ENCODE assay signal across 8 mouse cellular contexts in genomic region chr17:45403207-45403606, GRCm38 (mm10). TPM values are rescaled to one million over a fixed set of nuclear protein-coding genes. Genes with fewer than 3 reads are reported as not detected.
DNase-seq lines count a peak whose midpoint lies in the region; ATAC-seq and TF ChIP-seq lines count a peak whose summit lies in the region.

No protein-coding gene starts in this region.

- in situ Hi-C loops in Patski (cut with MboI; ENCODE audit: low pct_unique_long_range_greater_than_20kb), result no loop called here

- POLR2A ChIA-PET in Patski (lab: Charles Lee), result interaction anchor here (0.7 kb wide), 1 partner anchor 1118 kb away, joined by 5 read pairs; no protein-coding TSS in a partner anchor

- H3K9ac ChIP-seq in liver, embryonic 11.5 days (ENCODE audit: low read depth, low read length), result no peak overlapping the region

- H3K4me3 ChIP-seq in liver, embryonic 11.5 days (ENCODE audit: low read depth, low read length), result no peak overlapping the region

- TF ChIP-seq CTCF in Patski (IDR thresholded peaks at IDR 0.05), result peak; percentile 69

- H3K4me1 ChIP-seq in liver, embryonic 11.5 days (replicated peaks; ENCODE audit: control insufficient read depth, insufficient read depth, low read length), result no peaks in the 10 kb centered on the region

- peaks cover 29% of the 10 kb centered on the region for H3K36me3 ChIP-seq in liver, embryonic 11.5 days (ENCODE audit: control insufficient read depth, insufficient read depth, low read length)

- DNase-seq in liver (peak; percentile 30), Patski (ENCODE audit: low read depth, low spot score) (peak; percentile 10)
- DNase-seq in liver, embryonic 11.5 days (ENCODE audit: low spot score), result no peak
- DNase-seq in cerebellum, postnatal 36 days, result peak; percentile 16 to 60
- peak; percentile 39 to 46 for DNase-seq in heart, postnatal 36 days
- DNase-seq in layer of hippocampus, postnatal 10 days (ENCODE audit: low spot score in 2 of 2), result peak; percentile 67 to 74
- DNase-seq in ovary, adult 18-20 months (ENCODE audit: low spot score), result no peak

- intact Hi-C loops in heart, postnatal 36 days (cut with DNase I), result loop anchor here (2.0 to 10.0 kb wide), 2 partner anchors 28 to 948 kb away; no protein-coding TSS in a partner anchor

- no peak overlapping the region for H3K27ac ChIP-seq in liver, embryonic 11.5 days (ENCODE audit: low read depth, low read length)

- H3K9me3 ChIP-seq in liver, embryonic 11.5 days (ENCODE audit: control insufficient read depth, low read length), result no peaks in the 10 kb centered on the region

- no peak for ATAC-seq in liver, embryonic 11.5 days (replicated peaks; ENCODE audit: low FRiP score)
- ATAC-seq in Patski, result no peak
- peak; percentile 70; the same call in 1 of the 2 replicates for ATAC-seq in monocyte, adult 5-6 weeks (replicated peaks; ENCODE audit: insufficient number of reproducible peaks, low FRiP score, low TSS enrichment, poor library complexity, severe bottlenecking)

- CTCF ChIA-PET in Patski (lab: Charles Lee), result interaction anchor here (1.0 to 3.1 kb wide), 6 partner anchors 9 to 29 kb away, joined by 3 to 14 read pairs (median 4); no protein-coding TSS in a partner anchor

- H3K27me3 ChIP-seq in liver, embryonic 11.5 days (replicated peaks; ENCODE audit: control insufficient read depth, insufficient read depth, low read length), result no peaks in the 10 kb centered on the region
- no peaks in the 10 kb centered on the region for H3K27me3 ChIP-seq in Patski

- 36% methylated on average over 3 of the region's 3 CpGs for WGBS in liver, embryonic 11.5 days

- no peak overlapping the region for H3K4me2 ChIP-seq in liver, embryonic 11.5 days

RNA-seq across cellular contexts. Expression of gene Cdc5l, which starts 30.3 kb away (rescaled TPM):
- 62.1 and 68.1 TPM in 2 replicates for polyA plus RNA-seq in liver, embryonic 11.5 days (2014; fragmentation: Nextera tagmentation; extraction: Ambion mirVana)
- polyA plus RNA-seq in Patski (2021), result 59.8 TPM
- 10 to 100 TPM; 36.2 to 38.2 TPM for total RNA-seq in heart, postnatal 36 days (2021)
- 10 to 100 TPM; 47.4 to 50.6 TPM for total RNA-seq in layer of hippocampus, postnatal 10 days (2021)
- 104 to 149 TPM (median 135 TPM) in 3 replicates for total RNA-seq in monocyte, adult 5-6 weeks (2017)

Comparison
In these comparisons a context has a peak if more than half of its experiments do, and no peak if none do; other contexts are left out.
1. DNase-seq: peak in liver (single experiment), Patski (single experiment), cerebellum, postnatal 36 days (2 of 2), heart, postnatal 36 days (2 of 2) and layer of hippocampus, postnatal 10 days (2 of 2); none in liver, embryonic 11.5 days (single experiment) and ovary, adult 18-20 months (single experiment).